Mouse (Mus musculus) urinary bladder, postnatal 4 days (tissue): ENCODE measurements at regions not wholly inside any gene's neighbourhood (a gene's known extent, or its start where the extent isn't known, plus 50 kb on each side); places are given as distances from the start of the nearest gene placed in this dataset.

Experiments
- DNase-seq, 2 experiments: peaks; one replicate each; pipeline ENCODE4 v3.0.0; 2021 to 2022; ENCODE audit warnings: low spot score in 2 of 2

DNA sequence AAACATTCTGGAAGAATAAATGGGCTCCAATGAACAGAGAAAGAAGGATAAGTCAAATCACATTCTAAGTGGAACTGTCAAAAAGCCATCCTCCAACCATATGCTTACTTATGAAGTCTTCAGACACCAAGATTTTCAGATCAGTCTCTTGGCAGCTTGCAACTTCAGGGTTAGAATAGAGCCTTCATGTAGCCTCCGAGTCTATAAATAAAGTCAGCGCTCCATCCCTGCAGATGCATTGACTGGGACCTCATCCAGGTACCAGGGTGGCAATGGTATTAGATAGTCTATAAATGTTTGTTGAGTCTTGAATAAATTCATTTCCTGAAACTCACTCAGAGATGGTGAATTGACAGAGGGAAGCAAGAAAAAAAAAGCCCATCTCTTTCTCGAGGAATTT, 107.2 kb upstream of the Eepd1 start:
- no peak for DNase-seq

DNA sequence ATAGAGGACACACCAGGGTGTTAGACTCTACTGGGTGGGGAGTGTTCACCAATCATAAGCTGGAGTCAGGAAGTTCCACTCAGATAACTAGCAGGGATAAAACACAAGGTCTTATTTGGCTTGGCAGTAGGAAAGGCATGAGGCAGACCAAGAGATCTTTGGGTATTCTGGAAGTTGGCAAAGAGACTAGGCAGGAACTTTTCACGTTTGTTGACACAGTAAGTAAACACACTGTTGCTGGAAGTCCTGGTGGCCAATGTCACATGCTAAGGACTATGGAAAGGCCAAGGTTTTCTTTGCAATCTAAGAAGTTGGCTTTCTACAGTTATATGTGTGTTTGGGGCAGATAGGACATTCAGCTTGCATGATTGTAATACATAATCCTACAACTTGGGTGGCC, 105.1 kb upstream of the Eepd1 start:
- no peak for DNase-seq

DNA sequence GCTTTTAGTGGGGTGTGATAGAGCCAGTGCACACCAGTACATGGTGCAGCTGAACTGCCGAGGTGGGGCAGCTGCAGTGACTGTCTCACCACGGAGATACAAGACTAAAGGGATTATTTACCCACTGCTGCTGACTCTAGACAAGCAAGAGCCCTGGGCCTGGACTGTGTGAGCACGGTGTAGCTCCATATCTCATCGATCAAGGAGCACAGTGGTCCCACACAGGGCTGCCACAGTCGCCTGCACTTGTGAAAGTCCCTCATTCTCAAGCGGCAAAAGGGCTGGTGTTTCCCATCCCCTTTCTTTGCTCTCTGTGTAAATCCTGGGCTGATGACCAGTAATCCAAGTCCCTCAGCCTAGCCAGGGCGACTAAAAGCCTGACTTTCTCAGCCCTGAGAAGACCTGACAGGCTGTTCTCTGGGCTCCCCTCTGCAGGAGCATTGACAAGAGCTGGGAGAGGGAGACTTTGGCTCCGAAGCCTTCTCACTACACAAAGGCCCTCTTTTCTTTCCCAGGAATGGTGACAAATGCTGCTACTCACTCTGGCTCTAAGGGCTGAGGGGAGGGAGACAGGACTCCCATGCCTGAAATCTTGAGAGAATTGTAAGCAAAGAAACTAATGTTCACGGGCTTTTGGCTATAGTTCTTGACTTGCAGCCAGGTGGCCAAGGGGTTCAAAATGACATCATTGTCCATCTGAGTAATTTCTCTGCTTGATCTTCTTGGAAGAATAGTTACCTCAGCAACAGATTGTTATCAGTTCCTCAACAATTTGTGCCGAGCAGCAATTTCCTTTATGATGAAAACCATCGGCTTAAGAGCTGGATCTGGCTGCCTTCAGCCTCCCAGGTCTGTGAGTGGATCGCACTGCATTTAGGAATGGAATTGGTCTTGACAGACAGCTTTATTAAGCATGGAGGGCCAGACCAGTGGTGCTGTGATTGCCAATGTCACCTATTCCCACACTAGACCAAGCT, 103.3 kb upstream of the Eepd1 start:
- DNase-seq, result peak in 1 of 2 experiments; percentile 18

DNA sequence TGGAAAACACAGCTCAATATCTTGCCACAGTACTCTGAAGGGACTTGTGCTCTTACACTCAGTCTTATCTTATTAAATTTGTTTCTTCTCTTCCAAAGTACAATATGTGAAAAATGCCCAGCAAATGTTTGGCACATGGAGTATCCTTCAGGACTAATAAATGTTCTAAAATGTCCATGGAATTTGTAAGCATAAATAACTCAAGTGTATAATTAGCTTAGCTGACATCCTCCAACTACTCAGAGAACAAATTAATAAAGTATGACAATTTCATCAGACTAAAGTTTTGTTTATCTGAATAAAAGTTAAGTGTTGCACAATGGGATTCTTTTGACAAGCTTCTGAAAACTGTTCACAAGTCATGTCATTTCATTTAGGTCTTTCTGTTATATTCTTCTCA, 96.0 kb upstream of the Eepd1 start:
- DNase-seq, result no peak

DNA sequence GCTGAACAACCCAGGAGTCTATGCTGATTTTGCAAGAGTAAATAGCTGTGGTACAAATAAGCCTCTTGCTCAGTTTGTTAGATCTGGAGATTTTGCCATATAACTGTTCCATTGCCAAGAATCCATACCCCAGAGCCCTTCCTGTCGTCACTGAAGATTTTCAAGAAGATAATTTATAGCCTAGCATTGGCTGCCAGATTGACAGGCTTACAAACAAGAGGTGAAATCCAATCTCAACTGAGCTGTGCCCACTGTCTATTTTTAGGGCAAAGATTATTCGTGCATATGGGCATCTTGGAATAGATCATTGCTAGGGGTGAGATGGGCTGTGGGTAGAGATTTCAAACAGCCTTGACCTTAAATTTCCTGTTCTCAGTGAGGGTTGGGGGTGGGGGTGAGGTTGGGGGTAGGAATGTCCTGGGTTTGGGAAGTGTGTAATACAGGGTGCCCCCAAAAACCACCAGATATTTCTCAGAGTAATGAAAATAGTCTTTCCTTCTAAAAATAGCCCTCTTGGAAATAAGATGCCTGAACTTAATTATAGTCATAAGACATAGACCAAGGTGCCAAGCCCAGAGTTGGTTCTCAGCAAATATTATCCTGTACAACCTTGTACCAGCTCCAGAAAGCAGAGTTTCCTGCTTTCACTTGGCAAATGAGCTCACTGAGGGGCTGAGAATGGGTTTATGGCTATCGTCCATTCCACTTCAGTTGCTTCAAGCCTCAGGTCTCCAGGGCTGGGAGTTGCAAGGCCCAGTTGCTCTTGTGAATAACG, 93.3 kb upstream of the Eepd1 start:
- DNase-seq, result no peak

DNA sequence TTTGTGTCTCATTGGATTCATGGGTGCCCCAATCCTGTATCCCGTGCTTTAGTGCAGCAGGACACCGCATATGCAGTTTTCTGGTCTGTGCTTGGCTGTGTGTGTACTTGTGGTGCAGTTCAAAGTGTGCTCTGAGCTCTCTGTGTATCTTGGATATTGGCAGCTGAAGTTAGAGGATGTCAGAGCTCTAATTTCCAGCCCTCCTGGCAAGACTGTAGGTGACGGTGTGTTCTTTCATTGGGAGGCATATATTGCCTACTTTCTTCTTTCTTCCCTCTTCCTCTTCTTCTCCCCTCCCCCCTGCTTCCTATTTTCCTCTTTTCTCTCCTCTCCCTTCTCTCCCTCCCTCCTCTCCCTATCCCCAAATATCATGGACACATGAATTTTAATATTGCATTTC, 92.0 kb upstream of the Eepd1 start:
- no peak for DNase-seq

DNA sequence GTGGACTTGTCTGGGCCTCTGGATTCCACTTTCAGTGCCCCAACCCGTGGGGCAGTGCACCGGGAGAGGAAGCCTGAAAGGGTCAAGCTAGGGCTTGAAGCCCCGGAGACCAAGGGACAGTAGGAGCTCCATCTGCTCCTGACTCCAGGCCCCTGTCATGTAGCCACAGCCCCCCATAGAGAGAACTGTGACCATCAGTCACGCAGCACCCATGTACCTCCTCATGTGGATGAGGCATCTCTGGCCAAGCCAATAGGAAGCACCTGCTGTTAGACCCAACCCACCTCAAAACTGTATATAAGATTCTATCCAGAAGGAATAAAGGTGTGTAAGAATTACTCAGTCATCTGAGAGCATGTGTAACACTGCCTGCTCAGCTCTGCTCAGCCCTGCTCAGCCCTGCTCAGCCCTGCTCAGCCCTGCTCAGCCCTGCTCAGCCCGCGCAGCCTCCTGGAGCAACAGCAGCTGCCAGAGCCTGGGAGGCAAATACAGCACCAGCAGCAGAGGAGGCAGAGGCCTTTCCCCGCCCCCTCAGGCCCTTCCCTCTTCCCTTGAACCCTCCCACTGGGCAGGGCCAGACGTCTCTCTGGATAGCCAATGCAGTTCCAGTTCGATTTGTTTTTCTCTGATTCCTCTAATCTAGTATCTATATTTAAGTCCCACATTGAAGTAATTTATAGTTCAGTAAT, 80.6 kb upstream of the Eepd1 start:
- no peak for DNase-seq

DNA sequence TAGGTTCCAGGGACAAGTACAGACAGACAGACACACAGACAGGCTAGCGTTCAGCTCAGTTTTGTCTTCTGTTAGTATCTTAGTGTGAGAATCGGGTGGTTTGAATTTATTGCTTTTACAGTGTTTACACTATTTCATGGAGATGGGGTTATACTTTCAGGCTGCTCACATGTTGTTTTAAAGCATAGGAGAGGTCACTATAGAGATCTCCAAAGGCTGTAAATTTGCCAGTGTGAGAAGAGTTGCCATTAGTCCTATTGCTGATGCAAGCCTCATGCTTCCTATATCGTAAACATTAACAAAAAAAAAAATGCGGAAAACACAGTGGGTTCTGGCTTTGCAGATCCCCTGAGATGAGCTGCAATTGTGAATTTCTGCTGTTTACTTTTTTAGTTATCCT, 75.5 kb upstream of the Eepd1 start:
- DNase-seq, result no peak

DNA sequence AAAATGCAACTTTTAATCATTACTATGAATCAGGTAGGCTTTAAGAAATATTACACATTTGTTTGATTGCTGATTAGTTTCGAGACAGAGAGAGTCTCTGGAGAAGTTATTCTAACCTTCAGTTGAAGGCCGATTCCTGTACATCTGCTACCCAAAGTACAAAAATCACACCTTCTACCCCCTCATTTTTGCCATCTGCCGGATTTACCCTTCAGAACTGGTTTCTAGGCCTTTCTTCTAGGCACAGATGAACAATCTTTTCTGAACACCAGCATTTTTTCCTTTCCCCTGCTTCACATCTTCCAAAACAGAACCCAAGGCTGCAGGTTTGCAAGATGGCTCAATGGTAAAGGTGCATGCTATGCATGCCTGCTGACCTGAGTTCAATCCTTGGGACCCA, 72.8 kb upstream of the Eepd1 start:
- DNase-seq, result no peak

DNA sequence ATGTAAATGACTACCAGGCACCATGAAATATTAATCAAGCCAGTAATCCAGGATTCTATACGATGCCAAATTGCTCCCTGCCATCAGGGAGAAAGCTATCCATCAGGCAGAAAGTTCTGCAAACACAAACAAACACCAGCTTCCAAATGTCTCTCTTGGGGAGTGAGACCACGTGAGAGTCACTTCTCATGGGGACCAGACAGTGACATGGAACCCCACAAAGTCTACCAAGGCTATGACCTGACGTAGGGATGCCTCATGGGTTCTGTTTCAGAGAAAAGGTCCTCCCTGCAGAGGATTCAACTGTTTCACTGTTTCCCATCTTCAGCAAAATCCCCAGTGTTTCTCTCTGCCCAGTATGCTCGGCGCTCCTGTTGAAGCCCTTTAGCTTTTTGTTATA, 71.6 kb upstream of the Eepd1 start:
- no peak for DNase-seq

DNA sequence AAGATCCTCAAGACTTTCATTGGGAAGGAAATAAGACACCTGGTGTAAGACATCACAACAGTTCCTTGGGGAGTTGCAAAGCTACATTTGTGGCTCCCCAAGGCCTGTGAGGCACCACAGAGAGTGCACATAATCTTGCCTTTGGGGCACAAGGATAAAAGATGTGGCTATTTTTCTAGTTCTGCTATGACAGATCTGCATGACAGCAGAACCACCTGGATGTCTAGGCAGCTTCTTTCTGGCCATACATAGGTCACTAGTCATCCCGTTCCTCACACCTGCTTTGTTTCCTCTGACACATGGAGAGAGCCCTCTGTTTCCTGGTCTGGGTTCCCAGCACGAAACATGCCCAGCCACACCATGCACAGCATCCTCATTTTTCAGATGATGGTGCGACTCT, 67.5 kb upstream of the Eepd1 start:
- DNase-seq, result no peak

DNA sequence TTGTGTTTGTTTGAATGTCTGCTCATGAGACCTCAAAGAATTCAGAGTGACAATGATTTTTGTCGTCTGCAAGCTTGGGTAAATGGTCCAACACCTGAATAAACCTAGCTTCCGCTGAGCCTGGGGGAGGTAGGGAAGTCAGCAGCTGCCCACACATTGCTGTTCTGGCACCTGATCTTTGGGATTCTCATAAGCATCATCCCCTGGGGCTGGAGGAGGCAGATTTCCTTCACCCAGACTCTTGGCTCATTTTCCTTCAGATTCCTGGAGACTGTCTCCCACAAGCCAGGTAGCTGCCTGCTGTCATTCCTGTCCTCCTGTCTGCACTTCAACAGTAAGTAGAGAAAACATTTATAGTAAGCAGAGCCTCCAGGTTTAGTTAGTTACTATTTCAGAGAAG, 67.0 kb upstream of the Eepd1 start:
- no peak for DNase-seq

DNA sequence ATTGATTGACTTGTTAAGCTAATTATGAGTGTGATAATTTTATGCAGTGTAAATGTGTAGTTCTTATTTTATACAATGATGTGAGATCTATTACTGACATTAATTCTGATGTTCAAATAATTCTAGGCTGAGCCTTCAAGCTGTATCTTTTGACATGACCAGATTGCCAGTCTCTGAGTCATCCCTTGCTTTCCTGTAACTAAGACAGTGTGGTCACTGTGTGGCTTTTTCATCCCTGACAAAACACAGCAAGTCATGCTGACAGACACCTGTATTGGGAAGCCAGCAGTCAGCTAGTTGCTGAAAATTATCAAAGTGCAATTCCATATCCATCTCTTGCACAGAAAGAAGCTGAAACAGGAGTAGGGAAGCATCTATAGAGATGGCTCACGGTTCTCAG, 54.4 kb upstream of the Eepd1 start:
- no peak for DNase-seq

DNA sequence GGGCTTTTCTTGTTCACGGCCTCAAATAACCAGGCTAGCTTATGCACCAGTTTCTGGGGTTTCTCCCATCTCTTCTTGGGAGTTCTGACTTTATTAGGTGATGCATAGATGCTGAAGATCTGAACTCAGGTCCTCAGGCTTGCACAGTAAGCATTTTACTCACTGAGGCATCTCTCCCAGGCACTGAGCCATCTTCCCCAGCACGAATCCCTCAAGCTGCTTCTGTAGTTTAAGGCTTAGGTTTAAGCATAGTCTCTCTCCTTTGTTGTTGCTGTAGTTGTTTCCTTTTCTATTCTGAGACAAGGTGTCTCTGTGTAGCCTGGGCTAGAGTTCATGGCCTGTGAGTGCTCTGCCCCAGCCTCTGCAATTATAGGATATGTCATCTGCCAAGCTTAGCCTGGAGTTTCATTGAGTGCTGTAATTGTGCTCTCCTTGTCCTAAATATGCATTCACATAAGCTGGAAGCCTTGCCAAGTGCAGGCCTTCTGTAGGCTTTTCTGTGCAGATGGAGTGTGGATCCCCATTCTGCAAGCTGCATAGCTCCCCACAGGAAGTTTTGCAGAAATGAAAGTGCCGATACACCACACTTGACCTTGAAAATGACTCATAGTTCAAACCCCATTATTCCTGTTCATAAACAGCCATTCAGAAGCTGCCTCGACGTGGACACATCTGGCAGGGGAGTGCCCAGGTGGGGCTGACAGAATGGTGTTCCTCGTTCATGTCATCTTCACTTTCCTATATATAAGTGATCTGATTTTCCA, 51.7 kb upstream of the Eepd1 start:
- DNase-seq, result no peak
